Mouse (Mus musculus) forebrain, postnatal 0 days (tissue): ENCODE measurements around the gene Lif. TPM values are rescaled to one million over a fixed set of nuclear protein-coding genes. Genes with fewer than 3 reads are reported as not detected.

Experiments used
- ATAC-seq: fragments of 200-750 bp; cut with Nextera tagmentation; 2 replicates; pipeline ENCODE4 v1.8.0; 2017; ENCODE audit warnings: mild to moderate bottlenecking, moderate library complexity
- DNase-seq: peaks from one replicate; pipeline ENCODE4 v3.0.0-alpha.2; 2015
- H3K27ac ChIP-seq: fragments of 300-500 bp; sonication (generic); 2 replicates; pipeline ENCODE4 v1.5.1; 2014; ENCODE audit warnings: low read depth, mild to moderate bottlenecking, antibody characterized with exemption, low read length, moderate library complexity, mixed read lengths
- H3K27me3 ChIP-seq: fragments of 300-500 bp; sonication (generic); 2 replicates; pipeline ENCODE4 v1.6.1; 2014; ENCODE audit warnings: mild to moderate bottlenecking, low read length, mixed read lengths; ENCODE audit not compliant: insufficient read depth
- H3K36me3 ChIP-seq: fragments of 300-500 bp; sonication (generic); 2 replicates; pipeline ENCODE4 v1.6.1; 2014; ENCODE audit warnings: mild to moderate bottlenecking, moderate library complexity; ENCODE audit not compliant: insufficient read depth
- H3K4me1 ChIP-seq: fragments of 300-500 bp; sonication (generic); 2 replicates; pipeline ENCODE4 v1.6.1; 2014; ENCODE audit warnings: antibody characterized with exemption; ENCODE audit not compliant: insufficient read depth
- H3K4me2 ChIP-seq: fragments of 300-500 bp; sonication (generic); 2 replicates; pipeline ENCODE4 v1.6.1; 2014; ENCODE audit warnings: low read depth, mild to moderate bottlenecking, moderate library complexity
- H3K4me3 ChIP-seq: fragments of 300-500 bp; sonication (generic); 2 replicates; pipeline ENCODE4 v1.5.1; 2014; ENCODE audit warnings: low read depth, low read length, mixed read lengths
- H3K9ac ChIP-seq: fragments of 300-500 bp; sonication (generic); 2 replicates; pipeline ENCODE4 v1.6.1; 2014; ENCODE audit warnings: mild to moderate bottlenecking
- H3K9me3 ChIP-seq: fragments of 300-500 bp; sonication (generic); 2 replicates; pipeline ENCODE4 v1.6.1; 2016; ENCODE audit warnings: low read length
- CTCF ChIP-seq: sonication (generic); IDR thresholded peaks from 2 replicates; pipeline ENCODE4 v1.5.1; 2016; ENCODE audit warnings: antibody characterized with exemption, control low read depth, low read depth
- WGBS: fragments of 180-500 bp; shearing (Covaris S2); extraction: QIAGEN DNeasy Blood & Tissue Kit; methylation state at CpG from one replicate; pipeline ENCODE4 v1.1.7; 2014; 5-methylcytosine and 5-hydroxymethylcytosine counted together
- polyA plus RNA-seq: library from polyadenylated mRNA; unstranded; fragments of >200 nt; fragmentation: Nextera tagmentation; extraction: Ambion mirVana; gene quantifications from 2 replicates; pipeline ENCODE4 v1.2.1, GENCODE M21; 2015
- total RNA-seq: library from RNA; depleted of rRNA; stranded (reverse); fragments of >200 nt; gene quantifications from 2 replicates; pipeline ENCODE4 v1.2.3, GENCODE M21; 2014

Lif gene
- total and polyA plus RNA-seq, 2 experiments from 2014 or later, result 0.22 to 0.43 TPM

GRCm38 (mm10) chr11:4216248-4217000 lies 40.9 kb upstream of the Lif start:
- TF ChIP-seq CTCF, result no peak
- H3K9me3 ChIP-seq, result 0 out of 2 replicates have a peak, but pooled peaks cover 6% of the 10 kb centered on the region
- H3K27ac ChIP-seq, result no peak overlapping the region
- H3K4me1 ChIP-seq, result no peaks in the 10 kb centered on the region; the same call in 1 of the 2 replicates
- no peaks in the 10 kb centered on the region; the same call in 1 of the 2 replicates for H3K27me3 ChIP-seq
- WGBS, result 80% methylated on average over 9 of the region's 9 CpGs
- no peak overlapping the region for H3K4me2 ChIP-seq
- no peak overlapping the region for H3K4me3 ChIP-seq
- DNase-seq (no peak), ATAC-seq (no peak)
- peaks cover 37% of the 10 kb centered on the region for H3K36me3 ChIP-seq
- no peak overlapping the region for H3K9ac ChIP-seq

GRCm38 (mm10) chr11:4217914-4218629 lies 39.3 kb upstream of the Lif start, which contains the start of gene Castor1:
TSS of gene Castor1 (plus strand) at chr11:4218225.
- TF ChIP-seq CTCF, result no peak
- 2% methylated on average over 56 of the region's 56 CpGs for WGBS
- Histone ChIP-seq H3K4me3 (peak within 1 kb of the TSS; percentile 37), H3K4me2 (peak within 1 kb of the TSS; percentile 63), H3K9ac (peak within 1 kb of the TSS; percentile 14; the same call in 1 of the 2 replicates), H3K36me3 (peaks cover 25% of the 10 kb centered on the region), H3K27ac (no peak within 1 kb of the TSS), H3K4me1 (no peaks in the 10 kb centered on the region; the same call in 1 of the 2 replicates), H3K9me3 (0 out of 2 replicates have a peak, but pooled peaks cover 6% of the 10 kb centered on the region), H3K27me3 (no peaks in the 10 kb centered on the region; the same call in 1 of the 2 replicates)
- peak; percentile 28 for DNase-seq
- ATAC-seq, result peak; percentile 61

DNA sequence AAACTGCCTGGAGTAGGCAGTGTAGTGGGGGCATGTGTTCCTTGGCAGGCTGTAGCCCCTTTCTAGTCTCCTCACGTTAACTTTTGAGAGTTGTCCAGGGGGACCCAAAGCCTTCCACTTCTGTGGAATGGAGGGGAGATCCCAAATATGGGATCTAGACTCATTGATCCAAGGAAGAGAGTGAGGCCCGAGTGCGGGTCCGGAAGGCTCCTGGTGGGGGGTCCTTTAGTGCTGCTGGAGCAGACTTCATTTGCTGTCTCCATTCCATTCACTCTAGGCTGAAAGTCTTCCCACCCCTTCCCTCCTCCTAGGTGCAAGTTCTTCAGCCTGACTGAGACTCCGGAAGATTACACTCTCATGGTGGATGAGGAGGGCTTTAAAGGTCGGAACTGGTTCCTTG lies 38.7 kb upstream of the Lif start:
- DNase-seq, result no peak
- peak overlapping the region; percentile 63 for H3K4me2 ChIP-seq
- peak overlapping the region; percentile 37 for H3K4me3 ChIP-seq
- no peak for TF ChIP-seq CTCF
- peak overlapping the region; percentile 14; the same call in 1 of the 2 replicates for H3K9ac ChIP-seq
- no peak for ATAC-seq
- 0 out of 2 replicates have a peak, but pooled peaks cover 6% of the 10 kb centered on the region for H3K9me3 ChIP-seq
- H3K27me3 ChIP-seq, result no peaks in the 10 kb centered on the region; the same call in 1 of the 2 replicates
- H3K36me3 ChIP-seq, result peaks cover 19% of the 10 kb centered on the region
- no peaks in the 10 kb centered on the region; the same call in 1 of the 2 replicates for H3K4me1 ChIP-seq
- H3K27ac ChIP-seq, result no peak overlapping the region
- 5% methylated on average over 6 of the region's 6 CpGs for WGBS

DNA sequence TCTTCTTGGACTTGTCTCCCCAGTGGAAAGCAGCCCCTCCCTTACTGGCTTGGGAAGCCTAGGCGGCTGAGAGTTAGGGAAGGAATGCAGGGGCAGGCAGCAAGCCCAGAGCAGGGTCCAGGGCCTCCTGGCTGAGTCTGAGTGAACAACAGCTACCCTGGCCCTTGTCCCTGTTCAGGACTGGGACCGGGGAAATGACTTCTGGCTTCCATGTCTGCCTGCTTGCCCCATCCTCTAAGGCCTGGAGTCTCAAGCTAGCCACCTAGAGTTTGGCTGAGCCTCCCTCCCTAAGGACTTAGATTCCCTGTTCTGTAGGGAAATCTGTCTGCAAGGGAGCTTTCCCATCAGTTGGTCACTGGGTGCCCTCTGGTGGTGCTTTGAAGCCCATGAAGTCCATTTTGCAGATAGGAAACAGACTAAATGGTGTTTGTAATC lies 38.0 kb upstream of the Lif start:
- Histone ChIP-seq H3K27me3 (no peaks in the 10 kb centered on the region; the same call in 1 of the 2 replicates), H3K9me3 (0 out of 2 replicates have a peak, but pooled peaks cover 6% of the 10 kb centered on the region), H3K4me3 (no peak overlapping the region), H3K9ac (no peak overlapping the region), H3K27ac (no peak overlapping the region), H3K4me2 (no peak overlapping the region), H3K36me3 (peaks cover 14% of the 10 kb centered on the region), H3K4me1 (no peaks in the 10 kb centered on the region; the same call in 1 of the 2 replicates)
- ATAC-seq (peak; percentile 40), DNase-seq (peak; percentile 69)
- peak; percentile 80 for TF ChIP-seq CTCF
- WGBS, result 11% methylated on average over 2 of the region's 2 CpGs

DNA sequence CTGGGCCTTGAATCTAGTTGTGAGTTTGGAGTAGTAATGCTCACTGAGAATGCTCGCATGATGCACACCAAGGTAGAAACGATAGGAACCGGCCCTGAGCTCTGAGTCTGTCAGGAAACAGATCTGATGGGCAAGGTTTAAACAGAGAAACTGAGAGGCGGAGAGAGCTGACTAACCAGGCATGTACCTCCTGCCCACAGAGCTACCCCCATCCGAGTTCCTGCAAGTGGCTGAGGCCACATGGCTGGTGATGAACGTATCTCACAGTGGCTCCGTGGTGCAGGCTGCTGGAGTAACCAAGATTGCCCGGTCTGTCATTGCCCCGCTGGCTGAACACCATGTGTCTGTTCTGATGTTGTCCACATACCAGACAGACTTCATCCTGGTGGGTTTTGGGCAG lies 37.4 kb upstream of the Lif start:
- Histone ChIP-seq H3K9me3 (0 out of 2 replicates have a peak, but pooled peaks cover 6% of the 10 kb centered on the region), H3K4me2 (no peak overlapping the region), H3K27ac (no peak overlapping the region), H3K4me1 (no peaks in the 10 kb centered on the region; the same call in 1 of the 2 replicates), H3K9ac (no peak overlapping the region), H3K27me3 (no peaks in the 10 kb centered on the region; the same call in 1 of the 2 replicates), H3K4me3 (no peak overlapping the region), H3K36me3 (peaks cover 8% of the 10 kb centered on the region)
- TF ChIP-seq CTCF, result no peak
- DNase-seq, result no peak
- ATAC-seq, result no peak
- WGBS, result 65% methylated on average over 9 of the region's 9 CpGs

DNA sequence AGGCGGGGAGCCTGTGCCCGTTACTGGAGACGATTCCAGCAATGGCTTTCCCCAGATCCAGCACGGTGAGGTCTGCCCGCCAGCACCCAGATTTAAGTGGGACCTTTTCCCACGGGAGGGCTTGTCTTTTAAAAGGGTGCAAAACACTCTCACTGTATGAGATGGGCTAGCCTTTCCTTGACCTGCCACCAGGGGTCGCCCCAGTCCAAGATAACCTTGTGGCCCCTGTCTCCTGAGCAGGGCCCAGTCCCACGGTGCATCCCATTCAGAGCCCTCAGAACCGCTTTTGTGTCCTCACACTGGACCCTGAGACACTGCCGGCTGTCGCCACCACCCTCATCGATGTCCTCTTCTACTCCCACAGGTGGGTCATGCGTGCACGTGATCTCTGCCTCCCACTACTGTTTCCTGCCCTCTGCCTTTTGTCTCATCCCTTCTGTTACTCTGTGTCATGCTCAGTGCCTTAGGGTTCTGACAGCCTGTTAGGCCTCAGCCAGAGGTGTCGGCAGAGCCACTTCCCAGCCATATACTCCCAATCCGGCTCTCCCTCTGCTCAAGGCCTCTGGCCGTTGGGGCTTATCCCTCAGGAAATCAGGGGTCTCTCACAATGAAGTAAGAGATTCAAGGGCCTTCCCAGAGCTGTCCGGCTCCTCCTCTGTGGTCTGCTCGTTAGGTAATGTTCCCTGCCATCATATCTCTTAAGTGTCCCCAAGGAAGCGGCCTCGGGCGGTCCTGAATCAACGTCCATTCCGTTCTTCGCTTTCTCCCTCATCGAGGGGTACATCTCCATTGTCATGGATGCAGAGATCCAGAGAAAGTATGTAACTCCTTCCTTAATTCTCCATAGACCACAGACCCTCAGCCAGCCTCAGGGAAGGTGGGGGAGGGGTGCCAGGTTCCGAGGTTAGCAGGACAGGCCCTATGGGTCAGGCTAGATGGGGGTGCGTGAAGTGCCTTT lies 36.6 kb upstream of the Lif start:
- no peaks in the 10 kb centered on the region; the same call in 1 of the 2 replicates for H3K27me3 ChIP-seq
- H3K9ac ChIP-seq, result no peak overlapping the region
- H3K9me3 ChIP-seq, result 0 out of 2 replicates have a peak, but pooled peaks cover 6% of the 10 kb centered on the region
- no peak overlapping the region for H3K4me2 ChIP-seq
- no peak overlapping the region for H3K27ac ChIP-seq
- no peak overlapping the region for H3K4me3 ChIP-seq
- DNase-seq (peak; percentile 41), ATAC-seq (no peak)
- 51% methylated on average over 28 of the region's 28 CpGs for WGBS
- H3K36me3 ChIP-seq, result 0 out of 2 replicates have a peak, but pooled peaks cover under 1% of the 10 kb centered on the region
- TF ChIP-seq CTCF, result peak; percentile 75
- no peaks in the 10 kb centered on the region; the same call in 1 of the 2 replicates for H3K4me1 ChIP-seq
